Mouse (Mus musculus) liver, embryonic 14.5 days (tissue): ENCODE measurements around the gene Dmrtc1b.
"Not testable (repeated sequence)": the region's sequence is repeated elsewhere in the genome, so short reads cannot be mapped to it uniquely, and the experiment has no call there.

ENCODE experiments used
- CTCF ChIP-seq: IDR thresholded peaks from 2 replicates; pipeline ENCODE4 v1.5.1; 2016; ENCODE audit warnings: antibody characterized with exemption, low read depth, control low read depth
- EP300 ChIP-seq: IDR thresholded peaks from 2 replicates; pipeline ENCODE4 v1.6.1; 2016; ENCODE audit warnings: antibody characterized with exemption, low read depth

DNA sequence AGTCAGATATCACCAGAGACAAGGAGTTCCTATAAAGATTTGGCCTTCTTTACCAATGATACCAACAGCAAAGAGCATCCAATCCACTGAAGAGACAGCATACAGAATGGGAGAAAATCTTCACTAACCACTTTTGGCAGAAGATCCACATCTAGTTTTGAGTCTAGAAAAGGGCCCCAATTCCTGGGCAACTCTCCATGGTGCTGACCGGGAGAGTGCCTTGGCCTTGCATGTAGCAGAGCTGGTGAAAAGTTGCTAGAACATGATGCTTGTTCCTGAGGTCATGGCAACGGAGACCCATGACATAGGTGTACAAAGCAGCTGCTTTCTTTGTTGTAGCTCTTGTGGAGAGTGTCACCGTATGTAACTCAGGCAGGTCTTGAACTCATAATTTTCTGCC is 7.0 kb upstream of the Dmrtc1b start:
- TF ChIP-seq CTCF, EP300: not testable (repeated sequence)
